Mouse (Mus musculus) embryonic fibroblast, embryonic 13.5 days (primary cell): ENCODE results near the gene Zfyve16.
A peak's percentile ranks its signal among the peaks of the same experiment; 100 is the strongest.

Source experiments
- CTCF ChIP-seq: IDR thresholded peaks from 2 replicates; pipeline ENCODE4 v1.5.1; 2011; ENCODE audit warnings: mild to moderate bottlenecking, control low read depth, low read length, moderate library complexity, borderline replicate concordance; ENCODE audit not compliant: insufficient read depth
- POLR2A ChIP-seq: IDR thresholded peaks from 2 replicates; pipeline ENCODE4 v1.6.1; 2011; ENCODE audit warnings: low read depth, mild to moderate bottlenecking, control low read depth, low read length, moderate library complexity

- TF ChIP-seq CTCF (peak; percentile 43; the same call in 1 of the 2 replicates), POLR2A (no peak)
Measured at GRCm38 (mm10) chr13:92483348-92483747, 47.3 kb downstream of the Zfyve16 start.
